Mouse (Mus musculus) megakaryocyte, adult 5-6 weeks (primary cell): Measurements from ENCODE around the gene Rrad. TPM values are rescaled to one million over a fixed set of nuclear protein-coding genes. Genes with fewer than 3 reads are reported as not detected.

Source experiments
- ATAC-seq: 2 replicates; pipeline ENCODE4 v1.8.0; 2016; ENCODE audit warnings: mild to moderate bottlenecking, inconsistent platforms; ENCODE audit not compliant: poor library complexity, severe bottlenecking
- total RNA-seq, 2 experiments: library from RNA; stranded (forward) in 1 of 2; stranded (reverse) in 1 of 2; fragments of 153-499, 151-499 nt in 1 of 2; fragments of 221-1000, 200-1000 nt in 1 of 2; gene quantifications; 2 replicates each; pipeline versions ENCODE4 v1.2.3 to v1.2.4; 2015 to 2017

Gene Rrad
- total RNA-seq, 2 experiments from 2014 or later, result 1.5 to 2.0 TPM

DNA sequence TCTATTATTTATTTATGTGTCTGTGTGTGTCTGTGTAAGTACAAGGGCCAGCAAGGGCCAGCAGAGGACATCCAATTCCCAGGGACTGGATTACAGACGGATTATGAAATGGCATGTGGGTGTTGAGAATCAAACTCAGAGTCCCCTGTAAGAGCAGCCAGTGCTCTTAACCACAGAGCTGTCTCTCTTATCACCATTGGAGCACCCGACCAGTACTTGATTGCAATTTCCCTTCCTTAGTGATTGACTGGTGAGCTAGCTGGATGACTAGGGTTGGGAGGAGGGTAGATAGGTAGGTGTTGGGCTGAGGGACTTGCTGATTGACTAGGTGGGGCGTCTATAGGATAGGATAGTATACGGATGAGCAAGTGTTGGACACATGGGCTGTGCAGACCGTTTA is 10.4 kb downstream of the Rrad start:
- ATAC-seq, result no peak

DNA sequence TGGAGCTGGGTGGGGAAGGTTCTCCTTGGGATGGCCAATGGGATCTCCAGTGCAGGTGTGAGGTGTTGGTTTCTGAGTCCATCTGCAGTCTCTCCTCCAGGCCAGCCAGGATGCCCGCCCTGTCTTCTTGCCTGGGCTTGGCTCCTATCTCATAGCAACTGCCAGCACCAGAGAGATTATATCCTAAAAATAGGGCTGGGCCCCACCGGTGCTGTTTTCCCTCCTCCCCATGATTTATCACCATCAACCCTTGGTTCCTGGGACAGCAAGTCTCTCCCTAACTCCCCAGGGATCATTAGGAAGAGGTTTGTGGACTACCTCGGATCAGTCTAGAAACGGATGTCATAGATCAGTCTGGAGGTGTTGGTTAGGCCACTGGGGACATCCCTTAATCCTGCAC is 18.0 kb downstream of the Rrad start:
- no peak for ATAC-seq

DNA sequence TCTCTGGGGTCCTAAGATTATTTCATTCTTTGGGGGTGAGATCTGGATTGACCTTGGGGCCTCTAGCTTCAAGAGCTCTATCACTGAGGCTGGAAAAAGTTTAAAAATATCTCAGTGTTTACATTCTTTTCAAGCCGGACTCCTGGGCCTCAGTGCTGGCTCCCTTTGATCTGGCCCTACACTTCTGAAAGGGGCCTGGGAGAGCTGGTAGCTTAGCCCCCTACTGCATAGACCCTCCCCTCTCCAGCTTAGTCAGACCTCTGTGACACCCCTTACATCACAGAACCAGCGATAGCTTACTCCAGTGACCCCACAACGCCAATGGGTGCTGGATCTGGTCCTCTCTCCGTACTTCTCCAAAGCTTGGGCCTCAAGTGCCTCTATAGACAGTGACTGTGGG is 19.5 kb downstream of the Rrad start:
- no peak for ATAC-seq

DNA sequence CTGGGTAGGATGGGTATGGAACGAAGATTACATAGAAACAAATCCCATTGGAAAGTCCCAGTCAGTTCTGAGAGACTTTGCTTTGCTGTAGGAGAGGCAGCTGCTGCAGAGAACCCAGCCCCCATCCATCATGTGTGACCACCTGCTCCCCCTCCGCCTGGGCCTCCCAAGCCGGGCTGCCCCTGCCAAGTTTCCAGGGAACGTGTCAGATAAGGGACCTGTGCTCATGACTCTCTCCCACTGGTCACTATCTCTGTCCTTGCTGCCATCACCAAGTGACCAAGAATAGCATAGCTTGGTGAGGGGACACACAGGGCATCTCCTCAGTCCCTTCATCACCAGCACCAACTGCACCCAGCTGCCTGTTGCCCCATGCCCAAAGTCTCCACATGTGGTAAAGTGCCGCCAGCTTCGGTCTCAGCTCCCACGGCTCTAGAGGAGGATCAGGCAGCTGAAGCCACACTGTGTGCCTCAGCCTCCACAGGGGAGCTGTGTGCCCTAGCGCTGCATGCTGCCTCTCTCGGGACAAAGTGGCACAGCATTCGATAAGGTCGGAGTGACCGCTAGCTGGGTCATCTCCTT is 20.9 kb downstream of the Rrad start:
- no peak for ATAC-seq

DNA sequence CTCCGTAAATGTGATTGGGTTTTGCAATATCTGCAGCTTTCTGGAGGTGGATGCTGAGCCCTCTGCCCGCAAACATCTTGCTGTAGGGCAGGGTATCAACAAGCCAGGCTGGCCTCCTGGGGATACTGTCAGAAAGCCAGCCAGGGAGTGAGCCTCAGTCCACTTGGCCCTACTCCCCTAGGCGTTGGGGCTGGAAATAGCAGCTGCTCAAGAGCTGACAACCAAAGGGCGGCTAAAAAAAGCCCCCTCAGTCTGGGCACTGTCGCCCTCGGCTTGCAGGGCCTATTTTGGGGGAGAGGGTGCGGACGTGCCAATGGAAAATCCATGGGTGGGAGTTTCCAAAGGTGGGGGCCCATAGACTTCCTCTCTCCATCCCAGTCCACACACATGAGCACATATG is 21.9 kb downstream of the Rrad start:
- ATAC-seq, result no peak

DNA sequence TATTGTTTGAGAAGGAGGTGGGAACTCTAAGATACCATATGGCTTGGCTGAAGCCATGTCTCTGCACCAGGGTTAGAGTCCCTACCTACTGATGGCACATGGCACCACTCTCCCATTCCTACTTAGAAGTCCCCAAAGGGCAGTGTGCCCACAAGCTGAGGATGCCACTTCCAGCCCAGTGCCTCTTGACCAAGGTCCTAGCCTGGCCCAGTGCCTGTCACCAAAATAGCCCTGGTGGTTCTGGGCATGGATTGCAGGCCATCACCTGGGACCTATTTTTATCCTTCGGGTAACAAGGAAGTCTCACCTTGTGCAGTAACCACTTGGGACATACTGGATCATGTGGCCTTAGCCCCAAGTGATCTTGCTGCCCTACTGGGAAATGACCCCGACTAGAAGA is 23.2 kb downstream of the Rrad start:
- ATAC-seq, result no peak

DNA sequence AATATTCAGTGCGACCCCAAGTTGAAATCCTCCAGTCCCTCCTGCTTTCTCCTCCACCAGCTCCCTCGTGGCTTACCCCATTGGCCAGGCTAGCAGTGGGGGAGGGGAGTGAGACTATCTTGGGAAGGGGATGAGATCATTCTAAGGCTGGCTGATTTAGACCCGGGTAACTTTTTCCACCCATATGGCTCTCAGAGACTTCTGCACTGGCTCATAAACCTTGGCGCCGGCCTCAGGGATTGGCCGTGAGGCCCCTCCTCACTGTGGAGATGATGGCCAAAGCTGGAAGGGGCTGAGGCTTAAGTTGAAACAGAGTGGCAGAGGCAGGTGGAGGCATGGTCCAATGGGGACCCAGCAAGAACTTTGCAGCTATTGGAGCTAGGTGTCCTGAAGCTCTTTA is 24.8 kb downstream of the Rrad start:
- ATAC-seq, result no peak

DNA sequence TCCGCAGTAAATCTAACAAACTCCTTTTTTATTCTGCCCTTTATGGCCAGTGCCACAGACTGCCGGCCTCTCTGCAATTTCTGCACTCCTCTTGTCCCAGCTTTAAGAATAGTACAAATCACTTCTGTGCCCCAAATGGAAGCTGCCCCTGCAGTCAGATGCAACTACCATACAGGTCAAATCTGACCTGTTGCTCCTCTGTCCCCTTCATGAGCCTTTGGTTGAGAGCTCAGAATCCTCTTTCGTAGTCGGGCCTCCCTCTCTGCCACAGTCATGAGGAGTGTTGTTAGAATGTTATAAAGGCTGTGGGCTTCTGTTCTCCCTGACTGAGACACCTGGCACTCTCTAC is 27.9 kb downstream of the Rrad start:
- ATAC-seq, result no peak

DNA sequence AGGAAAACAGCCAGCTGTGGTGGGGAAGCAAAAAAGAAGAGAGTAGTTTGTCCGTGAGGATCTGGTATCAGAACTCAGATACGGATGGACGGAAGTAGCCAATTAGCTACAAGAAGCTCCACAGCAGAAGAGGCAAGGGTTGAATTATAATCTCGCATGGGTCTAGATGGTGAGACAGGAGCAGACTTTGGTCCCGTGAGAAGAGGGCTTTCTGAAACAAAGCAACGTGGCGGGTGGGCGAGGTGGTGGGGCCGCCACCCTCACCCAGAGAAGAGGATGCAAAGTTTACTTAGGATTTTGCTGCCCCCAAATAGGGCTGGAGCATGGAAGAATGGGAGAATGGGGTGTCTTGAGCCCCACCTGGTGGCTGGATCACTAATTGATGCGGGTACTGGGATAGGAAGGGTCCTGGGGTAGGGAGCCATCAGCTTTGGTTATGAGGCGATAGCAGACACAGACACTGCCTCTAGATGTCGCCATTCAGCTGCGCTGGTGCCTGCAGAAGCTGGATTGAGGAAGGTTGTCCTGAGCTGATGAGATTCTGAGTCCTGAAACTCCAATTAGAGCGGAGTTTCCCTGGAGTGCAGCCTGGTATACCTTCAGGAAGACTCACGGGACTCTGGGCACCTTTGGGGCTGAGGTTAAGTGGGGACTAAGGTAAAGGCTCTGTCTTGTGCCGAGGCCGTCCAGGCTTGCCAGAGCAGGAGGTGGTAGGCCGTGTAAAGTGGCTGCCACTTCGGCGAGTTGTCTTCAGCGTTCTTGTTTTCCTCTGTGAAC is 28.5 kb downstream of the Rrad start:
- peak; percentile 99 for ATAC-seq

DNA sequence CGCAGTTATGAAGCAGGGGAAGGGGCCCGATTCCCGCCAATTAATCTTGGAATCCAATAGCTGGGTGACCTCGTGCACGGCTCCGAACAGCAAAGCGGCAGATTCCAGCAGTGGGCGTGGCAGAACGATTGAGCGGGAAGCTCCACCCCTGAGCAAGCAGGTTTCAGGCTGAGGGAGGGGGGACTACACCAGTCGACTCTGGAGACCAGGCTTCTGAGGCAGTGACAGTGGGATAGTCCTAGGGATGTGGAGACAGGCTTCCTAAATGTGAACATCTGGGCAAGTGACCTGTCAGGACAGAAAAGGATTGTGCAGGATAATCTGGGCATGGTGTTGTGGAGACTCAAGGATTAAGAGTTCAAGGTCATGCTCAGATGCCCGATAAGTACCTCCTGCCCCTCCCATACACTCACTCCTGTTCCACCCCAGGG is 29.2 kb downstream of the Rrad start:
- ATAC-seq, result 0 out of 2 replicates have a peak, but pooled peaks have one; percentile 8

DNA sequence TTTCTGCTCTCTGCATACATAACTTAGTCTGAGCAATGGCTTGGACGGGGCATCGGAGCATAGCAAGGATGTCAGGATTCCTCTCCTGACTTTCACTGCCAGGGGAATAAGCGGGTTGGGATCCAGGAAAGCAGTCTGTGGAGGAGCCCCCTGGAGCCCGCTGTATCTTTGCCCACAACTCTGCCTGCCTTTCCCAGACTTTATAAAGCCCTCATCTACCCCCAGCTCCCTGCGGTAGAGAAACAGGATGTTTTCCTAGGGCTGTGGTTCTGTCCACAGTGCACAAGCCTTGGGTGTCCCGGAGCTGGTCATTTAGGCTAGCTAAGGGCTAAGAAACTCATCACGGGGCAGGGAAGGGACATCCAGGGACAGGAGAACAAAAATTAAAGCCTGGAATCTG is 29.7 kb downstream of the Rrad start:
- ATAC-seq, result no peak

DNA sequence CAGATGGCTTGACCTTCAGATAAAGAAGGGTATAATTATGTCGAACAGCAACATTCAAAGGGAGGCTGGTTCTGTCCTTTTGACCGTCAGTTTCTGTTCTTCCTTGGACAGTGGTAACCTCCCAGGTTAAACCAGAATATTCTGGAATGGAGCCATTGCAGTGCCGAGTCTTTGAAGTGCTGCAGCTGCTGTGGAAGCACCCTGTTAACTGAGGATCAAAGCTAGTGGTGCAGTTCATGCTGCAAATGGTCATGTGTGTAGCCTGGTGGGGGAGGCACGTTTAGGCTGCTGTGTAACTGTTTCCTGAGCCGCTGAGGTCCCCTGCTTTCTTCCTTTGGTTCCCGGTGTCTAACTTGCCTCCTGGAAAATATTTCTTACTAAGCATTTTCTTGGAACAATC is 32.6 kb downstream of the Rrad start:
- ATAC-seq, result no peak

DNA sequence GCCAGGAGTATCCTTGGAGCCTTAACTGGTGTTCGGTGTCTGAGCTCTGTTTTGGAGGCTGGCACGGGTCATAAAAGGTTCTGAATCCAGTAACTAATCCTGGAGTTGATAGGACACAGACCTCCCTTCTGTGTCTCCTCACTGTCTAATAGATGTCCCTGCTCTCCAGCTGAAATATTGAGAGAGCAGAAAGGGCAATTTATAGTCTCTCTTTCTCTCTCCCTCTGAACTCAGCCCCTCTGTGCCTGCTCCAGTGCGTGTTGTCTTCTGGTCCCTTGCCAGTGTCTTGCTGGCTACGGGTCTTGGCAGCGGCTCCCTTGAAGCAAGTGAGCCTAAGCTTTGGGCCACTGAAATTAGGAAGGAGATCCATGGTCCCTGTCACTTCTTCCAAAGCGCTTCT is 33.5 kb downstream of the Rrad start:
- no peak for ATAC-seq

DNA sequence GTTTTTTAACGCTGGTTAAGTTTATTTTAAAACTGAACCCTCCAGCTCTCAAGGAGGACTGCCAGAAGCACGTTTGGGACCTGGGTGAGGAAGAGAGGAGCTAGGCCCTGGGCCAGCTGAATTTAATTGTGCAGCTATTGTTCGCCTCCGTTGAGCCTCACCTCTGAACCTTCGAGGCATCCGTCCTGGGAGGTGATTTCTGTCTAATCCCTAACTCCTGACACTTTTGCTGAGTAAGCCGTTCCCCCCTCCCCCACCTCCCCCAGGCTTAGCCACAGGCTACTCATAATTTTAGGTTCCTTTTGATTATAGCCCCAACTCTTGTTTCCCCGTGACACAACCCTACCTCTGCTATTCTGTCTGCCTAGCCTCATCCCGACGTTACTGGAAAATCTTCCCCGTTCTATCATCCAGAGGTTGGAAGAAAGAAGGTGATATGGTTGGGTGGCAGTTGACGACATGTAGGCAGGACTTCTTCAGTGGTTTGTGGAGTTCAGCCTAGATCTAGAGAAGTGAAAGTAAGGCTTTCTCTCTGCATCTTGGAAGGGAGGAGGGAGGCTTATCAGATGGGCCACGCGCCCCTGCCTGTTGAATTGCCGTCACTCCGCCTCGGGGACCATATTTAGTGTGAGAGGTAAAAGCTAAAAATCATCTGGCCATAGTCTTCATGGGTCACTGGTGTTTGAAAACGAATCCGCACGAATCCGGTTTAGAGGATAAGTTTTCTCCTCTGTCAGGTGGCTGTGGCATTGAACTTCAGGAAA is 35.2 kb downstream of the Rrad start:
- peak; percentile 61 for ATAC-seq

DNA sequence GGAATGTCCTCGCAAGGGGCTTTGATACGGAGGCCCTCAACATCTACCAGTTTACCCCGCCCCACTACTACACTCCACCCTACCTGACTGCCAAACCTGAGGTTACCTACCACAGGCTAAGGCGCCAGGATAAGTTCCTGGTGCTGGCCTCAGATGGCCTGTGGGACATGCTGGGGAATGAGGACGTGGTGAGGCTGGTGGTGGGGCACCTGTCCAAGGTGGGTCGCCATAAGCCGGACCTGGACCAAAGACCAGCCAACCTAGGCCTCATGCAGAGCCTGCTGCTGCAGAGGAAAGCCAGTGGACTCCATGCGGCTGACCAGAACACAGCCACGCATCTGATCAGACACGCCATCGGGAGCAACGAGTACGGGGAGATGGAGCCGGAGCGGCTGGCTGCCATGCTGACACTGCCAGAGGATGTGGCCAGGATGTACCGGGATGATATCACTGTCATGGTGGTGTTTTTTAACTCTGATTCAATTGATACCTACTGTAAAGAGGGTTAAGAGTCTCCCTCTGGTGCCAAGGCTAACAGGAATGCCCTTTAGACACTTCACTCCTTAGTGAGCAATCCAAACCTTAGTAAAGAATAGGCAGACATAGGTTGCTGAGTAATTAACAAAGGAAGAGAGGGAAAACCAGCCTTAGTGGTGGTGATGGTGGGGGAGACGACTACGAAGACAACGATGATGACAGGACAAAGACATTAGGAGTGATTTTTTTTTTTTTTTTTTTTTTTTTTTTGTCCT is 36.3 kb downstream of the Rrad start:
- ATAC-seq, result no peak

DNA sequence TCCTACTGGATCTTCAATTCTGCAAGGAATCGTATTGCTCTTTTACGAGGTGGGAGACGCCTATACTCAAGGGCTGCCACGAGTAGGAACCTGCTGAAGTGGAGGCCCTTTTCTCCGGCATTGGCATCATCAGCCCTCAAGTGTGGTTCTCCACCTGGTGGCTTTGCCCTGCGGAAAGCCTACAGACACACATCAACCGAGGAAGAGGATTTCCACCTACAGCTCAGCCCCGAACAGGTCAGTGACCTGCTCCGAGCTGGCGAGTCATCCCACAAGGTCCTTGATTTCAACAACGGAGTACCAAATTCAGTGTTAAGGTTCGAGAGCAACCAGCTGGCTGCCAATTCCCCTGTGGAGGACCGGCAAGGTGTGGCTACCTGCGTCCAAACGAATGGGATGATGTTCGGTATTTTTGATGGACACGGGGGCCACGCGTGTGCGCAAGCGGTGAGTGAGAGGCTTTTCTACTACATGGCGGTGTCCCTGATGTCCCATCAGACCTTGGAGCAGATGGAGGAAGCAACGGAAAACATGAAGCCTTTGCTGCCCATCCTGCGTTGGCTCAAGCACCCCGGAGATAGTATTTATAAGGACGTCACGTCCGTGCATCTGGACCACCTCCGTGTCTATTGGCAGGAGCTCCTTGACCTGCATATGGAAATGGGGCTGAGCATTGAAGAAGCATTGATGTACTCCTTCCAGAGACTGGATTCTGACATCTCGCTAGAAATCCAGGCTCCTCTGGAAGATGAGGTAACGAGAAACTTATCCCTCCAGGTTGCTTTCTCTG is 37.4 kb downstream of the Rrad start:
- ATAC-seq, result no peak

DNA sequence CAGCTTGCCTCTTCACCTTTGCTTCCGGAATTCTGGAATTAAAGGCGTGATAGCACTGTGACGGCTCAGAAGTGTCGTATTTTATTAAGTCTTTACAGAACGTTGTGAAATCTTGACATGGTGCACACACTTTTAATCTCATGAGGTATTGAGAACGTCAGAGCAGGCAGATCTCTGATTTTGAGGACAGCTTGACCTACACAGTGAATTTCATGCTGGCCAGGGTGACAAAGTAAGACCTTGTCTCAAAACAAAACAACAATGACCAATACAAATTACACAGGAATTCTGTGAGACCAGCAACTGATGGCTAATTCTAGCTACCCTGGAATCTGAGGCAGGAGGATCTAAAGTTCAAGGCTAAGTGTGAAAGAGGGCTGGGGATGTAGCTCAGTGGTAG is 38.6 kb downstream of the Rrad start:
- no peak for ATAC-seq

DNA sequence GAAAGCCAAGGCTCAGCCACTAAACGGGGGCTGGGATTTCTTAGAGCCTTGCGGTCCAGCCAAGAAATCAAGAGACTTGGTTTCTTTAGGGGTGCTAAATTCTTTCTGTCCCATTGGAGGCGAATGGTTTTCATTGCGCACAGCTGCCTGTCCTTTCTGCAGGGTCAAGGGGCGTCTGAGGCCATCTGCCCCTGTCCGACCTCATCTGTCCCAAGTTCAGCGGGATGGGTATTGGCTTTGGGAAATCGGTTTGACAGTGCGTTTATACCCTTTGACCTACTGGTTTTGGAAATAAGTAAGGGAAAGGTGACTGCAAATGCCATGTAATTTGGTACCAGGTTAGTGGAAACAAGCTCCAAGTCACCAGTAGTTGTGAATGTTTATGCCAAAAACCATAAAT is 39.3 kb downstream of the Rrad start:
- ATAC-seq, result no peak

DNA sequence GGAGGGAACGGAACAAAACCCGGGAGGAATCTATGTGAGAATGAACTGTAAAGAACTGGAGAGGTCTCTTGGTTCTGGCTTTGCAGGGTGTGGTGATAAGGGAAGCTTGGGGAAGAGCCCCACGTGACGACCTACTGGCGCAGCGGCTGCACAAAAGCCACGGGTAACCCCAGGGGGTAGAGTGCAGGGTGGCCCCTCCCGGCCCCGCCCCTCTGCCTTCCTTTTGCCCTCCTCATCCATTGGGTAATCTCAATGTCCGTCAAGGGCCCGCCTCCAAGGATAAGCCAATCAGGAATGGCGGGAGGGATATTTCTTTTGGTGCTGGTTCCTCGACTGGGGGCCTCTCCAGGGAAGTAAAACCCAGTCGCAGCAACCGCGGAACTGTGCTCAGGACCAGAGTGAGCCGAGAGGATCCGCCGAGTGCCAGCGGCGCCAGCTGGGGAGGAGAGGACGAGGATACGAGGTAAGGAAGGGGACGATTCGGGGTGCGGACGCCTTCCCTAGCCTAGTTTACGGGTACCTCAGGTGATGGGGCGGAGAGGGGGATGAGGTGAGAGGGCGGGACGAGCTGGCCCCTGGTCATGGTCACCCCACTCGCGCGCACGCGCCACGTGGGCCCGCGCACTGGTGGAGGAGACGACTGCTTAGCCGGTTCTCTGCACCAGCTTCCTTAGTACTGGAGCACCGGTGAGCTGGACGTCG is 39.8 kb downstream of the Rrad start, which contains the start of gene Pdp2:
Pdp2 (plus strand) TSS at position 319 of the 702 bp plus-strand sequence.
- peak; percentile 91 for ATAC-seq

DNA sequence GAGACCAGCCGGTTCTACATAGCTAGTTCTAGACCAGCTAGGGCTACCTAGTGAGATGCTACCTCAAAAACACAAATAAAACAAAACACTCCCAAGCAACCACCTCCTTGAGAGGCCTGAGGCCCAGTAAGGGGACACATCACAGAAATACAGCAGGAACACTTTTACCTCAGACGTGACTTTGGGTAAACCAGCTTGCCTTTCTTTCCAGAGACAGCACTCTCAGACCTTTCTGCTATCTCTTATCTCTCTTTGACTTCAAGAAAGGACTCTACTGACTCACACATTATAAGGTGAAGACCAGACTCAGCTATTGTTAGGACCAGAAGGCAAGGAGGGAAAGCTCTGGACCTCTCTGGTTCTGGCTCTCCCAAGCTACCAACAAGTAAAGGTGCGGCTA is 40.8 kb downstream of the Rrad start:
- no peak for ATAC-seq
